Mouse (Mus musculus): Measurements from ENCODE around the gene Pgm1. TPM values are rescaled to one million over a fixed set of nuclear protein-coding genes. Genes with fewer than 3 reads are reported as not detected.
A peak's percentile ranks its signal among the peaks of the same experiment; 100 is the strongest.

Gene Pgm1
- polyA plus RNA-seq, 1 experiment from 2014 or later: 271 TPM

DNA sequence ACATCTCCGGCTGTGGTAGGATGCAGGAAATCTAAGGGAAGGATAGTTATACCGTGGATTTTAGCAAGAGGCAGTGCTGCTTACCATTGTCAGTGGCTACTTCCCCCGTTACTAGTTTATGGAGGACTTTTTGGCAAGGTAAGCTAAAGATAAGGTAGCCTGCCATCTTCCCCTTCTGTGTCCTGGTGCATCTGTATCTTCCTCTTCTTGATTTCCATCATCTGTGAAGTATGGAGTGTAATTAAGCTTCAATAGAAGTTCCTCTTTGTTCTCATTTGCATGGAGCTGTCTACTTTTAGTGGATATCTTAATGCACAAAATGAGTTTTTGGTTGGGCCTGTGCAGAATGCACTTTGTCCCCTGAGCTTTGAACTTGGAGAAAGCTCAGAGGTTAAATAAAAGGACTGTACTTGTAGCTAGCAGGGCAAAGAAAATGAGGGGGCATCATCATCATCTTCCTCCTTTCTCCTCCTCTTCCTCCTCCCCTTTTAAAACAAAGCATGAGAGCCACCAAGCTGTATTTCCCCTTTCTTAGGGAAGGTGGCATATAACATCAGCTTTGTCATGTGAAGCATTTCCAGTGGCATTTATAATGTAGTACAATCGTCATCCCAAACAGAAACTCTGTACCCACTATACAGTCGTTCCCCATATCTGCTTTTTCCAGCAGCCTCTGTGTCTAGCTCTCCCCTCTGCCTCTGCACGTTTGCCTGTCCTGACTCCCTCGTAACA, 29.0 kb downstream of the Pgm1 start:
- Histone ChIP-seq H3K27me3 (ENCODE audit: control insufficient read depth, insufficient read depth, low read length) (no peaks in the 10 kb centered on the region), H3K9ac (ENCODE audit: low read length) (no peak overlapping the region), H3K4me3 (ENCODE audit: control insufficient read depth in 1 of 2, insufficient read depth in 1 of 2, low read depth in 1 of 2, low read length in 2 of 2) (no peak overlapping the region), H3K4me1 (ENCODE audit: control insufficient read depth in 2 of 2, insufficient read depth in 2 of 2, low read length in 2 of 2) (peaks cover 8 to 25% of the 10 kb centered on the region in 2 experiments), H3K27ac (replicated peaks in 1 of 2; ENCODE audit: control insufficient read depth in 1 of 2, insufficient read depth in 1 of 2, low read depth in 2 of 2, low read length in 2 of 2) (0 out of 4 replicates have a peak overlapping the region, but pooled peaks of 1 of the 2 experiments have one; percentile 47), H3K36me3 (ENCODE audit: control insufficient read depth, insufficient read depth, low read length) (peaks cover 10% of the 10 kb centered on the region), H3K4me2 (ENCODE audit: low read length) (no peak overlapping the region), H3K9me3 (ENCODE audit: control insufficient read depth, low read length) (no peaks in the 10 kb centered on the region)
- 53% methylated on average over 7 of the region's 7 CpGs for WGBS
- no peak for ATAC-seq (ENCODE audit: insufficient number of reproducible peaks, insufficient read depth, low FRiP score, low read depth)

DNA sequence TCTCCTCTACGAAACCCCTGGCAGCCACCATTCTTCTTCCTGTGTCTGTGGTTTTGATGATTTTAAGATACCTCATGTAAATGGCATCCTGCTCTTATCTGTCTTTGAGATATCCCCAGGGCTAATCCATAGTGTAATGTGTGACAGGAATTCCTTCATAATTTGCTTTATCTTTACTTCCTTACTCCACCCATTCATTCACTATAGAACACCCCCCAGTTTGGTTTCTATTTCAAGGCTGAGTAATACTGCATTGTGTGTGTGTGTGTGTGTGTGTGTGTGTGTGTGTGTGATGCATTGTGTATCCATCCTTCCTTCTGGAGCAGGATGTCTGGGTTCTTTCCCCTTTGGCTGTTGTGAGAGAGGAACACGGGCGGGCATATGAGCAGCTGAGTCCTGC, 30.1 kb downstream of the Pgm1 start:
- H3K4me2 ChIP-seq (ENCODE audit: low read length): no peak overlapping the region
- no peak overlapping the region for H3K27ac ChIP-seq (replicated peaks in 1 of 2; ENCODE audit: control insufficient read depth in 1 of 2, insufficient read depth in 1 of 2, low read depth in 2 of 2, low read length in 2 of 2)
- WGBS: 65% methylated on average over 3 of the region's 3 CpGs
- H3K9ac ChIP-seq (ENCODE audit: low read length): no peak overlapping the region
- H3K9me3 ChIP-seq (ENCODE audit: control insufficient read depth, low read length): no peaks in the 10 kb centered on the region
- no peaks in the 10 kb centered on the region for H3K27me3 ChIP-seq (ENCODE audit: control insufficient read depth, insufficient read depth, low read length)
- H3K4me1 ChIP-seq (ENCODE audit: control insufficient read depth in 2 of 2, insufficient read depth in 2 of 2, low read length in 2 of 2): peaks cover 8 to 22% of the 10 kb centered on the region in 2 experiments
- ATAC-seq (ENCODE audit: insufficient number of reproducible peaks, insufficient read depth, low FRiP score, low read depth): no peak
- H3K36me3 ChIP-seq (ENCODE audit: control insufficient read depth, insufficient read depth, low read length): peaks cover 20% of the 10 kb centered on the region
- no peak overlapping the region for H3K4me3 ChIP-seq (ENCODE audit: control insufficient read depth in 1 of 2, insufficient read depth in 1 of 2, low read depth in 1 of 2, low read length in 2 of 2)

DNA sequence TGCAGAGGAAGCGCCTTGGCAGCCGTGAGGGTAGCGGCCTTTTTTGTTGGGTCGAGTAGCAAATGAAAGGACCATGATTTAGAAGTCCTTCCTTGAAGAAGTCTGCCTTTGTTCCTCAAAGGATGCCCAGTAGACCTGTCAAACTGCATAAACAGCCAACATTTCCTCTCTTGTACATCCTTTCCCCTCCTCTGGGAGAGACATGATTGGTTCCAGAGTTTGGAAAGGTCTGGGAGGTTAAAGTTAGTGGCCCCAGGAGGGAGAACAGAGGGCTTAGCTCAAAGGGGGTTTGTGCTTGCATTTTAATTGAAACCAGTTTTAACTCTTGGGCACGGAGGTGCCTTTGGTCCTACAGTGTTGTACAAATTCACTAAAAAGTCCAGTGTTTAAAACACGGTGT, 37.3 kb downstream of the Pgm1 start:
- peaks cover 82% of the 10 kb centered on the region for H3K36me3 ChIP-seq (ENCODE audit: control insufficient read depth, insufficient read depth, low read length)
- WGBS: 94% methylated on average over 6 of the region's 6 CpGs

DNA sequence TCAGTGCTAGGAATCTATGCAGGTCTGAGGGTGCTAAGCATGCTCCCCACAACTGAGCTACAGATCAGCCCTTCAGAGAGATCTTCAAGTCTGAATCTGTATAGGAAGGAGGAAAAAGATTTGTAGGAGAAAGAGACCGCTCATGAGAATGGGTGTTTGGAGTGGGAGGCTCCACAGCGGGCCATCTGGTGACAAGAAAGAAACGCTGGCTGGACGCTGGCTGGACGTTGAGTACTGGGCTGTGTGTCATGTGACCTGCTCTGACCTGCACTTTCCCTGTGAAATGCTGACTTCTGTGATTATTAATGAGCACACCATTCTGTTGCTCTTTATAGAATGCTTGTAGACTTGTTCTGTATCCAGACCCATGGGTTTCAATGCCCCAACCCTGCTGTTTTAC, 40.1 kb downstream of the Pgm1 start:
- 64% methylated on average over 5 of the region's 5 CpGs for WGBS
- H3K27me3 ChIP-seq (ENCODE audit: control insufficient read depth, insufficient read depth, low read length): no peaks in the 10 kb centered on the region
- H3K4me3 ChIP-seq (ENCODE audit: control insufficient read depth in 1 of 2, insufficient read depth in 1 of 2, low read depth in 1 of 2, low read length in 2 of 2): no peak overlapping the region
- ATAC-seq (ENCODE audit: insufficient number of reproducible peaks, insufficient read depth, low FRiP score, low read depth): no peak
- no peaks in the 10 kb centered on the region for H3K9me3 ChIP-seq (ENCODE audit: control insufficient read depth, low read length)
- H3K9ac ChIP-seq (ENCODE audit: low read length): no peak overlapping the region
- H3K4me2 ChIP-seq (ENCODE audit: low read length): no peak overlapping the region
- 0 out of 4 replicates have a peak overlapping the region, but pooled peaks of 1 of the 2 experiments have one; percentile 2 for H3K27ac ChIP-seq (replicated peaks in 1 of 2; ENCODE audit: control insufficient read depth in 1 of 2, insufficient read depth in 1 of 2, low read depth in 2 of 2, low read length in 2 of 2)
- peaks cover 87% of the 10 kb centered on the region for H3K36me3 ChIP-seq (ENCODE audit: control insufficient read depth, insufficient read depth, low read length)
- H3K4me1 ChIP-seq (ENCODE audit: control insufficient read depth in 2 of 2, insufficient read depth in 2 of 2, low read length in 2 of 2): no peaks in the 10 kb centered on the region

More for the DNA sequence above, 37.3 kb downstream of the Pgm1 start:
- no peaks in the 10 kb centered on the region for H3K27me3 ChIP-seq (ENCODE audit: control insufficient read depth, insufficient read depth, low read length)
- H3K4me3 ChIP-seq (ENCODE audit: control insufficient read depth in 1 of 2, insufficient read depth in 1 of 2, low read depth in 1 of 2, low read length in 2 of 2): no peak overlapping the region
- no peak overlapping the region for H3K27ac ChIP-seq (replicated peaks in 1 of 2; ENCODE audit: control insufficient read depth in 1 of 2, insufficient read depth in 1 of 2, low read depth in 2 of 2, low read length in 2 of 2)
- H3K4me1 ChIP-seq (ENCODE audit: control insufficient read depth in 2 of 2, insufficient read depth in 2 of 2, low read length in 2 of 2): no peaks in the 10 kb centered on the region
- H3K9me3 ChIP-seq (ENCODE audit: control insufficient read depth, low read length): no peaks in the 10 kb centered on the region
- ATAC-seq (ENCODE audit: insufficient number of reproducible peaks, insufficient read depth, low FRiP score, low read depth): no peak
- no peak overlapping the region for H3K4me2 ChIP-seq (ENCODE audit: low read length)
- H3K9ac ChIP-seq (ENCODE audit: low read length): no peak overlapping the region

DNA sequence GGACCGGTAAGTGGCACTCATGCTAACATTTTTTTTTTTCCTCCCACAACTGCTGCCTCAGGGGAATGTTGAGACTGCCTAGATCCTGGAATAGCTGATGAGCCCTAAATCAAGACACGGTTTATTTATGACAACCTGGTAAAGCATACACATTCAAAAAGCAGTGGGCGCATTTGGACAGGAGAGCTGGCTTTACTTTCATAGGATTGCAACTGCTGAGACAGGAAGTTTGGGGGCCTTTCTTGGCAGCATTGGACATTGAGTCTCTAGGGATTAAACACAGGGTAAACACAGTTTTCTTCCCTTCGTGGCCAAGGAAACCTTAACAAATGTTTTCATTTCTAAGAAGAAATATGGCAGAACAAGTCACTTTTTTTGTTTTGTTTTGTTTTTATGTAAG, 40.9 kb downstream of the Pgm1 start:
- Histone ChIP-seq H3K4me1 (ENCODE audit: control insufficient read depth in 2 of 2, insufficient read depth in 2 of 2, low read length in 2 of 2) (no peaks in the 10 kb centered on the region), H3K4me2 (ENCODE audit: low read length) (no peak overlapping the region), H3K4me3 (ENCODE audit: control insufficient read depth in 1 of 2, insufficient read depth in 1 of 2, low read depth in 1 of 2, low read length in 2 of 2) (no peak overlapping the region), H3K9me3 (ENCODE audit: control insufficient read depth, low read length) (no peaks in the 10 kb centered on the region), H3K36me3 (ENCODE audit: control insufficient read depth, insufficient read depth, low read length) (peaks cover 82% of the 10 kb centered on the region), H3K27me3 (ENCODE audit: control insufficient read depth, insufficient read depth, low read length) (no peaks in the 10 kb centered on the region), H3K27ac (replicated peaks in 1 of 2; ENCODE audit: control insufficient read depth in 1 of 2, insufficient read depth in 1 of 2, low read depth in 2 of 2, low read length in 2 of 2) (no peak overlapping the region), H3K9ac (ENCODE audit: low read length) (no peak overlapping the region)
- WGBS: 74% methylated on average over 4 of the region's 4 CpGs
- ATAC-seq (ENCODE audit: insufficient number of reproducible peaks, insufficient read depth, low FRiP score, low read depth): no peak

DNA sequence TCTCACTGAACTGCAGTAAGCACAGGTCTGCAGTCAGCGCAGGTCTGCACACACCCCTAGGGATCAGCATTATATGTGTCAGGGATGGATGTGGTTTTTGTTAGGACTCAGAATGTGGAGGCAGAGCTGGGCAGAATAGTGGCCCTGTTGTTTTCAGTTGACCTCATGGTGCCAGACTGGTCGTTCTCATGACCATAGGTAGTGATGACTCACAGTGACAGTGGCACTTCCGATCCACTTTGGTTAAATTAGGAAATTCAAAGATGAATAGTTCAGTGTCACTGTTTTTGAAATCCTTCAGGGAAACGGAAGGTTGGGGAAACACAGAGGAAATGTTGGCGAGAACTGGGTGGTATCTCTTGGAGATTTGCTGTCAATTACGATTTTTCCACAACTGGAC, 43.7 kb downstream of the Pgm1 start:
- Histone ChIP-seq H3K4me2 (ENCODE audit: low read length) (no peak overlapping the region), H3K36me3 (ENCODE audit: control insufficient read depth, insufficient read depth, low read length) (peaks cover 65% of the 10 kb centered on the region), H3K9me3 (ENCODE audit: control insufficient read depth, low read length) (no peaks in the 10 kb centered on the region), H3K4me1 (ENCODE audit: control insufficient read depth in 2 of 2, insufficient read depth in 2 of 2, low read length in 2 of 2) (no peaks in the 10 kb centered on the region), H3K4me3 (ENCODE audit: control insufficient read depth in 1 of 2, insufficient read depth in 1 of 2, low read depth in 1 of 2, low read length in 2 of 2) (no peak overlapping the region), H3K27me3 (ENCODE audit: control insufficient read depth, insufficient read depth, low read length) (no peaks in the 10 kb centered on the region), H3K9ac (ENCODE audit: low read length) (no peak overlapping the region), H3K27ac (replicated peaks in 1 of 2; ENCODE audit: control insufficient read depth in 1 of 2, insufficient read depth in 1 of 2, low read depth in 2 of 2, low read length in 2 of 2) (no peak overlapping the region)
- ATAC-seq (ENCODE audit: insufficient number of reproducible peaks, insufficient read depth, low FRiP score, low read depth): no peak
- 78% methylated on average over 6 of the region's 6 CpGs for WGBS

DNA sequence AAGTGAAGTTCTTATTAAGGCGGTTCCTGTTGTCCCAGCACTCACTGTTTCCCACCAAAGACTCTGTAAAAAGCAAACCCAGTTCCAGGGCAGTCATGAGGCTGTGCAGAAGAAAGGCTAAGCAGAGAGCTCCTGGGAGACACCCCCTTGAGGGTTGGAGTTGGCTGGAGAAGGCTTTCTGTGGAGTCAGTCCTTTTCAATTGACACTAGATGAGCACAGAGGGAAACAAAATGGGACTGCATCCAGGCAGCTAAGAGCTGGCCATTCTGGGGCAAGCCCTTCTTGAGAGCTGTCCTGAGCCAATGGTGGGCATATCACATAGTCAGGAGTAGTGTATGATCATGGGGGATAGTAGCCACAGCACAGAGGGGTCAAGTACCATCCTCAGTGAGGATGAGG, 44.7 kb downstream of the Pgm1 start:
- H3K4me3 ChIP-seq (ENCODE audit: control insufficient read depth in 1 of 2, insufficient read depth in 1 of 2, low read depth in 1 of 2, low read length in 2 of 2): no peak overlapping the region
- H3K9me3 ChIP-seq (ENCODE audit: control insufficient read depth, low read length): no peaks in the 10 kb centered on the region
- no peak overlapping the region for H3K4me2 ChIP-seq (ENCODE audit: low read length)
- WGBS: 91% methylated on average over 1 of the region's 1 CpGs
- H3K4me1 ChIP-seq (ENCODE audit: control insufficient read depth in 2 of 2, insufficient read depth in 2 of 2, low read length in 2 of 2): no peaks in the 10 kb centered on the region
- no peak overlapping the region for H3K27ac ChIP-seq (replicated peaks in 1 of 2; ENCODE audit: control insufficient read depth in 1 of 2, insufficient read depth in 1 of 2, low read depth in 2 of 2, low read length in 2 of 2)
- no peak overlapping the region for H3K9ac ChIP-seq (ENCODE audit: low read length)
- no peaks in the 10 kb centered on the region for H3K27me3 ChIP-seq (ENCODE audit: control insufficient read depth, insufficient read depth, low read length)
- peaks cover 62% of the 10 kb centered on the region for H3K36me3 ChIP-seq (ENCODE audit: control insufficient read depth, insufficient read depth, low read length)
- no peak for ATAC-seq (ENCODE audit: insufficient number of reproducible peaks, insufficient read depth, low FRiP score, low read depth)

DNA sequence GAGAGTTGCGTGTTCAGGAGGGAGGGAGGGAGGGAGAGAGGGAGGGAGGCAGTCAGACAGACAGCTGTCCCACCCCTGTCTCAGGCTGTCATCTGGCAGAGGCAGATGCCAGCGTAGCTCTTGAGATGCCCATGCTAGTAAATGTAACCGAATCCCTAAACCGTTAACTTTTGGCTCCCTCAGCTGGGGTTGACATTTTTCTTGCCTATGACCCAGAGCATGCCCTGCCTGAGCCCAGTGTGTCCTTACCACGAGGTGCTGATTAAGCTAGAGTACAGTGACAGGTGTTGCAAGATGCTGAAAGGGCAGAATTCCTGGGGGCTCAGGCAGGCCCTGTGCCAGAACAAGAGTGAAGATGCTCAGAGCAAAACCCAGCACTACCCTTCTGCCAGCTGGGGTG, 45.2 kb downstream of the Pgm1 start:
- Histone ChIP-seq H3K27me3 (ENCODE audit: control insufficient read depth, insufficient read depth, low read length) (no peaks in the 10 kb centered on the region), H3K9ac (ENCODE audit: low read length) (no peak overlapping the region), H3K4me3 (ENCODE audit: control insufficient read depth in 1 of 2, insufficient read depth in 1 of 2, low read depth in 1 of 2, low read length in 2 of 2) (no peak overlapping the region), H3K4me1 (ENCODE audit: control insufficient read depth in 2 of 2, insufficient read depth in 2 of 2, low read length in 2 of 2) (no peaks in the 10 kb centered on the region), H3K4me2 (ENCODE audit: low read length) (no peak overlapping the region), H3K27ac (replicated peaks in 1 of 2; ENCODE audit: control insufficient read depth in 1 of 2, insufficient read depth in 1 of 2, low read depth in 2 of 2, low read length in 2 of 2) (no peak overlapping the region), H3K9me3 (ENCODE audit: control insufficient read depth, low read length) (no peaks in the 10 kb centered on the region), H3K36me3 (ENCODE audit: control insufficient read depth, insufficient read depth, low read length) (peaks cover 62% of the 10 kb centered on the region)
- no peak for ATAC-seq (ENCODE audit: insufficient number of reproducible peaks, insufficient read depth, low FRiP score, low read depth)
- 82% methylated on average over 5 of the region's 5 CpGs for WGBS

Measured in heart, embryonic 14.5 days (tissue).